Mouse (Mus musculus) neural tube, embryonic 12.5 days (tissue): Measurements from ENCODE around the gene Slc24a5. TPM values are rescaled to one million over a fixed set of nuclear protein-coding genes. Genes with fewer than 3 reads are reported as not detected.

ENCODE experiments used
- ATAC-seq: fragments of 200-750 bp; cut with Nextera tagmentation; 2 replicates; pipeline ENCODE4 v1.8.0; 2017; ENCODE audit warnings: low read depth, mild to moderate bottlenecking, moderate TSS enrichment, moderate library complexity; ENCODE audit not compliant: low FRiP score
- H3K27ac ChIP-seq: fragments of 300-500 bp; sonication (generic); 2 replicates; pipeline ENCODE4 v1.5.1; 2016
- H3K27me3 ChIP-seq: fragments of 300-500 bp; sonication (generic); replicated peaks from 2 replicates; pipeline ENCODE4 v1.6.1; 2016; ENCODE audit warnings: mild to moderate bottlenecking
- H3K36me3 ChIP-seq: fragments of 300-500 bp; sonication (generic); 2 replicates; pipeline ENCODE4 v1.6.1; 2016; ENCODE audit warnings: mild to moderate bottlenecking
- H3K4me1 ChIP-seq: fragments of 300-500 bp; sonication (generic); 2 replicates; pipeline ENCODE4 v1.6.1; 2016
- H3K4me2 ChIP-seq: fragments of 300-500 bp; sonication (generic); replicated peaks from 2 replicates; pipeline ENCODE4 v1.6.1; 2016; ENCODE audit warnings: mild to moderate bottlenecking
- H3K4me3 ChIP-seq: fragments of 300-500 bp; sonication (generic); 2 replicates; pipeline ENCODE4 v1.5.1; 2016
- H3K9ac ChIP-seq: fragments of 300-500 bp; sonication (generic); 2 replicates; pipeline ENCODE4 v1.6.1; 2016; ENCODE audit warnings: mild to moderate bottlenecking
- H3K9me3 ChIP-seq: fragments of 300-500 bp; sonication (generic); 2 replicates; pipeline ENCODE4 v1.6.1; 2016; ENCODE audit warnings: mild to moderate bottlenecking
- WGBS: fragments of 180-500 bp; shearing (Covaris S2); methylation state at CpG from one replicate; pipeline ENCODE4 v1.1.7; 2016; 5-methylcytosine and 5-hydroxymethylcytosine counted together
- polyA plus RNA-seq: library from polyadenylated mRNA; unstranded; fragments of >200 nt; fragmentation: Nextera tagmentation; extraction: Ambion mirVana; gene quantifications from 2 replicates; pipeline ENCODE4 v1.2.1, GENCODE M21; 2016

Gene Slc24a5
- polyA plus RNA-seq: 3.2 and 4.9 TPM in 2 replicates

GRCm38 (mm10) chr2:125067894-125068293 lies at the start of gene Slc24a5:
TSS of gene Slc24a5 (plus strand) at chr2:125068124.
- no peaks in the 10 kb centered on the region for H3K27me3 ChIP-seq
- H3K36me3 ChIP-seq: peaks cover 6% of the 10 kb centered on the region; the same call in 1 of the 2 replicates
- no peaks in the 10 kb centered on the region for H3K4me1 ChIP-seq
- H3K9me3 ChIP-seq: no peaks in the 10 kb centered on the region
- H3K27ac ChIP-seq: no peak within 1 kb of the TSS
- no peak within 1 kb of the TSS for H3K4me2 ChIP-seq
- WGBS: 80% methylated on average over 10 of the region's 10 CpGs
- no peak within 1 kb of the TSS for H3K4me3 ChIP-seq
- H3K9ac ChIP-seq: no peak within 1 kb of the TSS
- ATAC-seq: no peak

GRCm38 (mm10) chr2:125024386-125024785 lies 43.5 kb upstream of the Slc24a5 start:
- Histone ChIP-seq H3K27me3 (no peaks in the 10 kb centered on the region), H3K36me3 (no peaks in the 10 kb centered on the region), H3K4me2 (no peak overlapping the region), H3K27ac (no peak overlapping the region), H3K9me3 (no peaks in the 10 kb centered on the region), H3K9ac (no peak overlapping the region), H3K4me3 (no peak overlapping the region), H3K4me1 (no peaks in the 10 kb centered on the region)
- WGBS: 62% methylated on average over 5 of the region's 5 CpGs
- ATAC-seq: no peak

- H3K9me3 ChIP-seq: no peaks in the 10 kb centered on the region
- no peak for ATAC-seq
- H3K36me3 ChIP-seq: no peaks in the 10 kb centered on the region
- no peaks in the 10 kb centered on the region for H3K4me1 ChIP-seq
- no peak overlapping the region for H3K4me3 ChIP-seq
- H3K27ac ChIP-seq: no peak overlapping the region
- H3K27me3 ChIP-seq: no peaks in the 10 kb centered on the region
- no peak overlapping the region for H3K4me2 ChIP-seq
- no peak overlapping the region for H3K9ac ChIP-seq
- 68% methylated on average over 14 of the region's 14 CpGs for WGBS
These were observed 41.4 kb upstream of the Slc24a5 start for GRCm38 (mm10) chr2:125026358-125027000.

GRCm38 (mm10) chr2:125030591-125030990 lies 37.3 kb upstream of the Slc24a5 start:
- H3K4me1 ChIP-seq: no peaks in the 10 kb centered on the region
- no peaks in the 10 kb centered on the region for H3K36me3 ChIP-seq
- 79% methylated on average over 7 of the region's 7 CpGs for WGBS
- H3K27ac ChIP-seq: no peak overlapping the region
- H3K27me3 ChIP-seq: no peaks in the 10 kb centered on the region
- H3K9ac ChIP-seq: no peak overlapping the region
- no peak for ATAC-seq
- no peak overlapping the region for H3K4me2 ChIP-seq
- H3K4me3 ChIP-seq: no peak overlapping the region
- H3K9me3 ChIP-seq: no peaks in the 10 kb centered on the region

- Histone ChIP-seq H3K4me1 (no peaks in the 10 kb centered on the region), H3K9me3 (no peaks in the 10 kb centered on the region), H3K27ac (no peak overlapping the region), H3K27me3 (no peaks in the 10 kb centered on the region), H3K9ac (no peak overlapping the region), H3K36me3 (no peaks in the 10 kb centered on the region), H3K4me2 (no peak overlapping the region), H3K4me3 (no peak overlapping the region)
- ATAC-seq: no peak
- 80% methylated on average over 8 of the region's 8 CpGs for WGBS
These were observed 36.8 kb upstream of the Slc24a5 start for GRCm38 (mm10) chr2:125031111-125031510.

- Histone ChIP-seq H3K4me1 (no peaks in the 10 kb centered on the region), H3K4me2 (no peak overlapping the region), H3K36me3 (no peaks in the 10 kb centered on the region), H3K27ac (no peak overlapping the region), H3K9me3 (no peaks in the 10 kb centered on the region), H3K9ac (no peak overlapping the region), H3K4me3 (no peak overlapping the region), H3K27me3 (no peaks in the 10 kb centered on the region)
- WGBS: 86% methylated on average over 12 of the region's 12 CpGs
- no peak for ATAC-seq
These were observed 36.2 kb upstream of the Slc24a5 start for GRCm38 (mm10) chr2:125031562-125032257.

- Histone ChIP-seq H3K4me2 (no peak overlapping the region), H3K9me3 (no peaks in the 10 kb centered on the region), H3K9ac (no peak overlapping the region), H3K27me3 (no peaks in the 10 kb centered on the region), H3K4me1 (no peaks in the 10 kb centered on the region), H3K27ac (no peak overlapping the region), H3K36me3 (no peaks in the 10 kb centered on the region), H3K4me3 (no peak overlapping the region)
- ATAC-seq: no peak
- WGBS: 74% methylated on average over 17 of the region's 17 CpGs
These were observed 35.5 kb upstream of the Slc24a5 start for GRCm38 (mm10) chr2:125032258-125032973.

GRCm38 (mm10) chr2:125033042-125033743 lies 34.7 kb upstream of the Slc24a5 start:
- no peaks in the 10 kb centered on the region for H3K9me3 ChIP-seq
- H3K27ac ChIP-seq: no peak overlapping the region
- 75% methylated on average over 10 of the region's 10 CpGs for WGBS
- no peaks in the 10 kb centered on the region for H3K4me1 ChIP-seq
- no peak overlapping the region for H3K4me2 ChIP-seq
- H3K4me3 ChIP-seq: no peak overlapping the region
- H3K27me3 ChIP-seq: no peaks in the 10 kb centered on the region
- no peak for ATAC-seq
- no peak overlapping the region for H3K9ac ChIP-seq
- no peaks in the 10 kb centered on the region for H3K36me3 ChIP-seq

GRCm38 (mm10) chr2:125055316-125055903 lies 12.5 kb upstream of the Slc24a5 start:
- H3K27ac ChIP-seq: no peak overlapping the region
- no peak overlapping the region for H3K9ac ChIP-seq
- 87% methylated on average over 7 of the region's 7 CpGs for WGBS
- ATAC-seq: no peak
- H3K4me2 ChIP-seq: no peak overlapping the region
- H3K27me3 ChIP-seq: no peaks in the 10 kb centered on the region
- no peak overlapping the region for H3K4me3 ChIP-seq
- H3K36me3 ChIP-seq: no peaks in the 10 kb centered on the region
- no peaks in the 10 kb centered on the region for H3K4me1 ChIP-seq
- H3K9me3 ChIP-seq: no peaks in the 10 kb centered on the region

GRCm38 (mm10) chr2:125057250-125057815 lies 10.6 kb upstream of the Slc24a5 start:
- Histone ChIP-seq H3K4me3 (no peak overlapping the region), H3K36me3 (no peaks in the 10 kb centered on the region), H3K4me1 (no peaks in the 10 kb centered on the region), H3K4me2 (no peak overlapping the region), H3K27ac (no peak overlapping the region), H3K27me3 (no peaks in the 10 kb centered on the region), H3K9ac (no peak overlapping the region), H3K9me3 (no peaks in the 10 kb centered on the region)
- WGBS: 45% methylated on average over 7 of the region's 7 CpGs
- no peak for ATAC-seq

- H3K4me3 ChIP-seq: no peak overlapping the region
- ATAC-seq: no peak
- H3K36me3 ChIP-seq: no peaks in the 10 kb centered on the region
- no peaks in the 10 kb centered on the region for H3K27me3 ChIP-seq
- H3K4me1 ChIP-seq: no peaks in the 10 kb centered on the region
- H3K27ac ChIP-seq: no peak overlapping the region
- no peak overlapping the region for H3K4me2 ChIP-seq
- H3K9ac ChIP-seq: no peak overlapping the region
- no peaks in the 10 kb centered on the region for H3K9me3 ChIP-seq
- 94% methylated on average over 7 of the region's 7 CpGs for WGBS
These were observed 6.5 kb upstream of the Slc24a5 start for GRCm38 (mm10) chr2:125061451-125061850.
